Mouse (Mus musculus) WW6 (cell line): ENCODE measurements at regions not wholly inside any gene's neighbourhood (a gene's known extent, or its start where the extent isn't known, plus 50 kb on each side); places are given as distances from the start of the nearest gene placed in this dataset.

ENCODE experiments used
- DNase-seq: peaks from one replicate; pipeline ENCODE4 v3.0.0-alpha.2; 2013; ENCODE audit warnings: low read depth, low spot score

DNA sequence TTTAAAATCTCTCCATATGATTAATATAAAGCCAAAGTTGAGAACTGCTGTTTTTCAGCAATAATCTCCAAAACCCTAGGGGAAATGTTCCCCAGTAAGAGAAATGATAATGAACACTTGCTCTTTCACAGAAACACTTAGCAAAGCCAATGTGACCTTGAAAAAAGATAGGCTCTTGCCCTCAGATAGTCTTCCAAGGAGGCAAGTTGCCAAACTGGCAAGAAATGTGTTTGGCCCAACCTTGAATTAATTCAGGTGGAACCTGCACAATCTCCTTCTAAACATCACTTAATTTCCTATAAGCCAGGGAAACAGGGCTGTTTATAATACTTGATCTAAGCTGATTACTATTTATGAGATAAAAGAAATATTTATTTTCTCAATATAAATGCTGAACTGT, 244.0 kb upstream of the Gnaz start:
- DNase-seq = no peak

DNA sequence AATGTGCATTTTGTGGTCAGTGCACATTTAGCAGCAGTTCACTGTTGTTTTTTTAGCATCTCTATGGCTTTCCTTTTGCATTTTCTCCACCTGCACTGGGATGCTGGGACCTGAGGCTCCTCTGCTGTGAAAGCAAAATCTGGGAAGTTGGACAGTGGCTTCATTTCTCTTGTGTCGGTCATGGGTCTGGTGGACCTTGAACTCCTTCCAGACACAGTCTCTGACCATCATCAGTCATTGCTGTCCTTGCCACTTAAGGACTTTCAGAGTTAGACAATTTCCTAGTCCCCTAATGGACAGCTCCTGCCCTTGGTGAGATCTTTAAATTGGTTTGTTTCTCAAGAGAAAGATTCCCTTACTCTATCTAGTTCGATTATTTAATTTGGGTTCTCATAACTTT, 217.5 kb upstream of the Gnaz start:
- DNase-seq = no peak

DNA sequence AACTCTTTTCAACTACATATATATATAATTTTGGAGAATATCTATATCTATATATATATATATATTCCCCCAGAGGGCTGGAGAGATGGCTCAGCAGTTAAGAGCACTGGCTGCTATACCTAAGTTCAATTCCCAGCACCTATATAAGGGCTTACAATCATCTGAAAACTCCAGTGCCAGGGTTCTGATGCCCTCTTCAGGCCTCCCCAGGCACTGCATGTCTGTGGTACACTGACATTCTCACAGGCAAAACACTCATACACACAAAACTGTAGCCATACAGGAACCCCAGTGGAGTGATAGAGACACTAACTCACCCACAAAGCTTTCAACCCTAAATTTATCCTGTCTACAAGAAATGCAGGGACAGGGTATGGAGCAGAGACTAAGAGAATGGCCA, 216.1 kb upstream of the Gnaz start:
- peak; percentile 5 for DNase-seq

DNA sequence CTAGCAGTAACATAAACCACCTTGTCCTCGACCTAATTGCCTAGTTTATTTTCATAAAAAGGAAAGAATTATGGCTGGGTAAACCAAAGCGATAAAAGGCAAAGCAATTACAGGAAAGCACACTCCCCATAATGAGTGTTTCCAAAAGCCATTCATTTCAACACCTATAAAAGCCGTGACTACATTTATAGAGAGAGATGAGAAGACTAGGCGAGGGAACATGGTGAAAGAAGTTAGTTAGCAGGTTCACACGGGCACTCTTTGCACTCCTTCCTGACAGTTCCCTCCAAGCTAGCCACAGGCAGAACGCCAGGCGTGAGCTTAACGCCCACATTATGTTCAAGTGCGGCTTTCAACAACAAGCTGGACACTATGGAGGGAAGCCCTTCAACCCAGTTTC, 206.2 kb upstream of the Gnaz start:
- DNase-seq = no peak

DNA sequence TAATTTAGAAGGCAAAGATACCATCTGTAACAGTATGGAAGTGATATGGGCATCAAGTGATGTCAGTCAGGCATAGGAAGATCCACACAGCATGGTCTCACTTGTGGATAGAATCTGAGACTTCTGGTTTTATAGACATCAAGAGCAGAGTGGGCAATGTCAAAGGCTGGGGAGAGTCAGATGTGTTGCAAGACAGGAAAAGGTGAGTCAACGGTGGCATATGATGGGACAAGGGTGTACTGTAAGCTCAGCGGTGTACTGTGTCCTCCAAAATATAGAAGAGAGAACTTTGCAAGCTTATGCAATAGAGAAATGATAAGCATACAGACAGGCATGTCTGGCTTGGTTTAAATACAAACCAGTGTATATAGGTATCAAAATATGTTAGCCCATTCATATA, 177.7 kb upstream of the Gnaz start:
- DNase-seq = no peak

DNA sequence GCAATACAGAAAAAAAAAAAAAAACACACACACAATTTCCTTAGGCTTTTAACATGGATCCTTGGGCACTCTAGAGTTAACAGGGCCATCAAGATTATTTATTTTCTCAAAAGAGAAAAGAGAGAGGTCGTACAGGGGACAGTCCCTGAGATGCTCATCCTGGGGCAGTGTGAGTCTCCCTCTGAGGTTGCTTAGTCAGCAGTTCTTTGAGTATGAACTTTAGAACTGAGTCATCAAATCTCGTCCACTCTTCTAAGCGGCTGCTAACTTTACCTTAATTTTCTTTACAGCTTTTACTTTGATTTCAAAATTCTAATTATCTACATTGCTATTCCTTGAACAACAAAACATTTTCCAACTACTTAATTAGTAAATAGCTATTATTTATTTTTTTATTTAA, 177.0 kb upstream of the Gnaz start:
- no peak for DNase-seq

DNA sequence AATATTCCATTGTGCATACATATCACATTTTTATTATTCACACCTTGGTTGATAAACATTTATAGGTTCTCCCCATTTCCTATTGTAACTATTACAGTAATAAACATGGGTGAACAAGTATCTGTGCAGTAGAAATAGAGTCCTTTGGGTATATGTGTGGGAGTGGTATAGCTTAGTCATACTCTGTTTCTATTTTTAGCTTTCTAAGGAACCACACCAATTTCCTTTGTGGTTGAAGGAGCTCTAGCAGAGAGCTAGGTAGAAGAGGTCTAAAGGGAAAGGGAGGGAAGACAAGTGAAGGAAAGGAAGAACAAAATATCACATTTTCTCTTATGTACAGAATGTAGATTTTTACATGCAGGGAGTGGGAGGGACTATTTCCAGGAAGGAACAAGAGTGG, 143.6 kb upstream of the Gnaz start:
- DNase-seq = no peak

DNA sequence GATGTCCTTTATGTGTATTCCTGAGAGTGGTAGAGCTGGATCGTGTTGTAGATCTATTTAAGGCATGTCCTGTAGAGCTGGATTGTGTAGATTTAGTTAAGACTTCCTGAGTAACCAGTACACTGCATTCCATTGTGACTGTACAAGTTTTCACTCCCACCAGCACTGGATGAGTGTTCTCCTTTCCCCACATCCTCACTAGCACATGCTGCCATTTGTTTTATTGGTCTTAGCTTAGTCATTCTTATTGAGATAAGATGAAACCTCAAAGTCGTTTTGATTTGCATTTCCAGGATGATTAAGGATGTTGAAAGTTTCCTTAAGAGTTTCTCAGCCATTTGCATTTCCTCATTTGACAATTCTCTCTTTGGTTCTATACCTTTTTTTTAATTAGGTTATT, 132.6 kb upstream of the Gnaz start:
- DNase-seq = no peak

DNA sequence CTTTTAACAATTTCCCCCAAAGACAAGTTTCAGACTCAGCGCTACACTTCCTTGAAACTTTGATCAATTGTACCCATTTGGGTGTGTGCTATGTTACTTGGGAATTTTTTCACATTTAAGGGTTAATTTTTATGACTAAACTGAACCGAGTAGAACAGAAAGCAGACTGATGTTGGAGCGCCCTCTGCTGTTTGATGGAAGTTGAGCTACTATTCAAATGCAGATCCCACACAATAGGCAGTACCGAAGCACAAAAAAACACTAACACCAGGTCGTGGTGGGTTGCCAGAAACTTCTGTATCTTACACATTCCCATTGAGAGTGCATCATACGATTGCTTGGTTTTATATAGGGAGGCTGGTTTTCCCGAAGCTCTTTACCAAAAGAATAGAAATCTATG, 118.6 kb upstream of the Gnaz start:
- DNase-seq = peak; percentile 53

DNA sequence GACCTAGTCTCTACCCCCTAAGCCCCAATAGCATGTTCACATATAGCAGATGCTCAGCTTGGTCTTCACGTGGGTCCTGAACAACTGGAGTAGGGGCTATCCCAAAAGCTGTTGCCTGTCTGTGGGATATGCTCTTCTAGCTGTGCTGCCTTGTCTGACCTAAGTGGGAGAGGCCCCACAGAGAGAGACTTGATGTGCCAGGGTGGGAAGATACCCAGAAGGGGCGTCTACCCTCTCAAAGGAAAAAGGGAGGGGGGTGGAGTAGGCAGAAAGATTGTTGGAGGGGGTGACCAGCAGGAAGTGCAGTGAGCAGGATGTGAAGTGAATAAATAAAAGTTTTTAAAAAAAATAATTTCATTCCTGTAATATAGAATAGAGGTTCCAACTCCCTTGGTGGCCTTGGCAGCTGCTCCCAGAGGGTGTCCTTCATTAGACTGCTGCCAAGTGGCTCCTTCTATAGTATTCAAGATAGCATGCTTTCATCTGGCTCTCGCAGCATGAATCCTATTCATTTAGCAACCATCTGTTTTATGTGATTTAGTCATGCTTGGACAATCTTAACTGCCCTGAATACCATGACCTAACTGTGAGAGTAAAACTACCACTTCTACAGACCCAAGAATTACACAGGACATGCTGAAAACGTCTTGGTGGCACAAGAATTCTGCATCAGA, 111.8 kb upstream of the Gnaz start:
- DNase-seq = no peak
